ENCODE assay signal across 12 mouse cellular contexts in the genomic region with DNA sequence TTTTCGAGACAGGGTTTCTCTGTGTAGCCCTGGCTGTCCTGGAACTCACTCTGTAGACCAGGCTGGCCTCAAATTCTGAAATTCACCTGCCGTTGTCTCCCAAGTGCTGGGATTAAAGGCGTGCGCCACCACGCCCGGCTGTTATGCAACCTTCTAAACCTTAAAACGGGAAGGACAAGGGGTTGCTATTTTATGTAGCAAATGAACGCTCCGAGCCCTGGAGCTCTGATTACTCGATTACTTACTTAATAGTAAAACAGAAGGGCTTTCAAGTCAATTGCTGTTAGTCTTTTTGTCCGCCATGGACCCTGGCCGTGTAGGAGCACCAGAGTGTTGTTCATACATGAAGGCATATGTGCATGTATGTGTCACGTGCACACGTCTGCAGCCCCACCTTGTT.
"Had no signal": no experiment of that assay in that cellular context is flagged by ENCODE, and none has a peak within 500 bp of the region (broad histone marks: within the 10 kb centered on the region; RNA-seq: fewer than 3 reads in every experiment).

No protein-coding gene starts in this region.

- H3K27ac ChIP-seq: kidney, postnatal 0 days; limb, embryonic 12.5 days; liver, embryonic 13.5 days; midbrain, embryonic 13.5 days; neural tube, embryonic 15.5 days had no signal

- H3K27me3 ChIP-seq: liver, embryonic 13.5 days; neural tube, embryonic 15.5 days had no signal

- H3K9ac ChIP-seq: limb, embryonic 12.5 days; liver, embryonic 13.5 days; midbrain, embryonic 13.5 days; neural tube, embryonic 15.5 days had no signal

- H3K9me3 ChIP-seq: limb, embryonic 12.5 days; liver, embryonic 13.5 days; midbrain, embryonic 13.5 days; neural tube, embryonic 15.5 days had no signal

- H3K4me2 ChIP-seq: limb, embryonic 12.5 days; liver, embryonic 13.5 days; midbrain, embryonic 13.5 days; neural tube, embryonic 15.5 days had no signal

- H3K4me3 ChIP-seq: limb, embryonic 12.5 days; liver, embryonic 13.5 days; midbrain, embryonic 13.5 days; neural tube, embryonic 15.5 days had no signal

- H3K36me3 ChIP-seq: limb, embryonic 12.5 days; liver, embryonic 13.5 days; midbrain, embryonic 13.5 days; neural tube, embryonic 15.5 days had no signal

- DNase-seq: kidney, adult 9 months; kidney, postnatal 36 days; layer of hippocampus, adult 9-11 months; layer of hippocampus, postnatal 36 days; liver, embryonic 13.5 days; lung, adult 18-20 months; right cerebral cortex, adult 18-20 months; right cerebral cortex, postnatal 25 days had no signal

- ATAC-seq: midbrain, embryonic 13.5 days had no signal
